Mouse (Mus musculus) urinary bladder, adult 18-20 months (tissue): ENCODE measurements around the gene Ndufaf1.
"Not testable (repeated sequence)": the region's sequence is repeated elsewhere in the genome, so short reads cannot be mapped to it uniquely, and the experiment has no call there.

Experiments used
- DNase-seq, 2 experiments: peaks; one replicate each; pipeline ENCODE4 v3.0.0; 2022; ENCODE audit warnings: low spot score in 2 of 2, mixed read lengths in 2 of 2

Ndufaf1 gene

GRCm38 (mm10) chr2:119662220-119663182, at the start of gene Ndufaf1:
Gene Ndufaf1, minus strand, starts transcription at chr2:119662827.
- peak; percentile 67 to 83 for DNase-seq

GRCm38 (mm10) chr2:119710011-119710410, 47.4 kb upstream of the Ndufaf1 start:
- no peak for DNase-seq

- DNase-seq: no peak
Observed at GRCm38 (mm10) chr2:119707676-119708075, 45.0 kb upstream of the Ndufaf1 start.

GRCm38 (mm10) chr2:119703171-119703570, 40.5 kb upstream of the Ndufaf1 start:
- DNase-seq: no peak

GRCm38 (mm10) chr2:119699962-119700361, 37.3 kb upstream of the Ndufaf1 start:
- no peak for DNase-seq

- DNase-seq: no peak
Observed at GRCm38 (mm10) chr2:119698472-119698871, 35.8 kb upstream of the Ndufaf1 start.

GRCm38 (mm10) chr2:119696111-119696510, 33.5 kb upstream of the Ndufaf1 start:
- DNase-seq: peak in 1 of 2 experiments; percentile 3

- no peak for DNase-seq
Observed at GRCm38 (mm10) chr2:119694826-119695225, 32.2 kb upstream of the Ndufaf1 start.

GRCm38 (mm10) chr2:119692003-119692701, 29.5 kb upstream of the Ndufaf1 start:
- DNase-seq: no peak

- no peak for DNase-seq
Observed at GRCm38 (mm10) chr2:119683706-119684105, 21.1 kb upstream of the Ndufaf1 start.

GRCm38 (mm10) chr2:119675831-119676230, 13.2 kb upstream of the Ndufaf1 start:
- no peak for DNase-seq

GRCm38 (mm10) chr2:119675215-119675784, 12.7 kb upstream of the Ndufaf1 start:
- no peak for DNase-seq

GRCm38 (mm10) chr2:119674525-119675214, 12.0 kb upstream of the Ndufaf1 start, which contains the start of gene Rtf1:
Gene Rtf1, plus strand, starts transcription at chr2:119675068.
- peak; percentile 89 to 90 for DNase-seq

GRCm38 (mm10) chr2:119669010-119669409, 6.4 kb upstream of the Ndufaf1 start:
- DNase-seq: no peak

GRCm38 (mm10) chr2:119665744-119666143, 3.1 kb upstream of the Ndufaf1 start:
- DNase-seq: not testable (repeated sequence)

- no peak for DNase-seq
Observed at GRCm38 (mm10) chr2:119644254-119644653, 18.4 kb downstream of the Ndufaf1 start.

- no peak for DNase-seq
Observed at GRCm38 (mm10) chr2:119641214-119641912, 21.3 kb downstream of the Ndufaf1 start.

- DNase-seq: no peak
Observed at GRCm38 (mm10) chr2:119636781-119637180, 25.8 kb downstream of the Ndufaf1 start.

GRCm38 (mm10) chr2:119621302-119621701, 41.3 kb downstream of the Ndufaf1 start:
- no peak for DNase-seq

GRCm38 (mm10) chr2:119619002-119619401, 43.6 kb downstream of the Ndufaf1 start:
- DNase-seq: not testable (repeated sequence)
